Mouse (Mus musculus) adrenal gland, postnatal 25 days (tissue): ENCODE data around the gene Zfp987. TPM values are rescaled to one million over a fixed set of nuclear protein-coding genes. Genes with fewer than 3 reads are reported as not detected.
"Not testable (repeated sequence)": the region's sequence is repeated elsewhere in the genome, so short reads cannot be mapped to it uniquely, and the experiment has no call there.

ENCODE experiments used
- DNase-seq: peaks from one replicate; pipeline ENCODE4 v3.0.0; 2021; ENCODE audit warnings: mixed read lengths
- long read RNA-seq: library from polyadenylated mRNA; stranded (forward); transcript quantifications from one replicate; pipeline ENCODE4 v2.0.0, GENCODE M21; 2021
- total RNA-seq: library from RNA; stranded (reverse); gene quantifications from 2 replicates; pipeline ENCODE4 v1.2.3, GENCODE M21; 2021

Gene Zfp987
- 0.33 TPM in 1 of 2 replicates, not detected in the other for total RNA-seq
- long read RNA-seq, result 0 reads

- not testable (repeated sequence) for DNase-seq
These were observed at the start of gene Zfp987 for GRCm38 (mm10) chr4:146096998-146097397. Zfp987 (plus strand) TSS chr4:146097298.

DNA sequence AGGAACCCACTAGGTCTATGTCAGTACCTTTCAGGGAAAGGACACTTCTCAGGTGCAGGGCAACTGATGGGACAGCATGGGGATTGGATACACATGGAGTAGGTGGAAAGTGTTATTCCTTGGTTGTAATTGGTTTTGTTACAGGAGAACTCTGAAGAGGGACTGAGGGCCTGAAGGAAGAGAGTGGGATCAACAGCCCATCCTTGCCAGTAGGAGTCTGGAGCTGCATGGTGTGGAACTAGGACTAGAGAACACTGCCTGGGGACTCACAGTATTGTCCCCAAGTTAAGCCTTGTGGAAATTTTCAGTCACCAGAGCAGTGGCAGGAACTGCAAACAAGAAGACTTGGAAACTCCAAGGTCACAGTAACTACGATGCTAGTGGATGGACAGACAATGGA is 44.6 kb upstream of the Zfp987 start:
- not testable (repeated sequence) for DNase-seq

DNA sequence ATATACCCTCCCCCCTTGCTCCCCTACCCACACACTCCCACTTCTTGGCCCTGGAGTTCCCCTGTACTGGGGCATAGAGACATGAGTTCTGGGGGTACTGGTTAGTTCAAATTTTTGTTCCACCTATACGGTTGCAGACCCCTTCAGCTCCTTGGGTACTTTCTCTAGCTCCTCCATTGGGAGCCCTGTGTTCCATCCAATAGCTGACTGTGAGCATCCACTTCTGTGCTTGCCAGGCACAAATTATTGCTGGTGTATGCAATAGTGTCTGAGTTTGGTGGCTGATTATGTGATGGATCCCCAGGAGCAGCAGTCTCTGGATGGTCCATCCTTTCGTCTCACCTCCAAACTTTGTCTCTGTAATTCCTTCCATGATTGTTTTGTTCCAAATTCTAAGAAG is 43.7 kb upstream of the Zfp987 start:
- not testable (repeated sequence) for DNase-seq

GRCm38 (mm10) chr4:146055335-146055734 is 41.8 kb upstream of the Zfp987 start:
- DNase-seq, result no peak

DNA sequence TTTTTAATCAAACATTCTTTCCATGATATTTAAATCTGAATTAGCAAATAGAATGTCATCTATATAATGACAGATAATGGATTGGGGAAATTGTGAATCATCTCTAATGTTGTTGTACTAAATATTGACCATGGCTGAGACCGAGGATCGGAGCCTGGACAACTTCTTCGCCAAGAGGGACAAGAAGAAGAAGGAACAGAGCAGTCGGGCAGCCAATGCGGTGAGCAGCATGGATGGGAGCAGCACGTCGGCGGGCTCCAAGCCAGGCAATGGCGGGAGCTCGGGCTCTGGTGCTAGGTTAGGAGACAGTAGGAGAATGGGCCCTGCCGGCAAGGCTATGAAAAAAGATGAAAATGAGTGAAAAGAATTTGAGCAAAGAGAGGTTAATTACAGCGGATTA is 38.5 kb upstream of the Zfp987 start:
- peak; percentile 4 for DNase-seq

GRCm38 (mm10) chr4:146059078-146059477 is 38.0 kb upstream of the Zfp987 start:
- not testable (repeated sequence) for DNase-seq

DNA sequence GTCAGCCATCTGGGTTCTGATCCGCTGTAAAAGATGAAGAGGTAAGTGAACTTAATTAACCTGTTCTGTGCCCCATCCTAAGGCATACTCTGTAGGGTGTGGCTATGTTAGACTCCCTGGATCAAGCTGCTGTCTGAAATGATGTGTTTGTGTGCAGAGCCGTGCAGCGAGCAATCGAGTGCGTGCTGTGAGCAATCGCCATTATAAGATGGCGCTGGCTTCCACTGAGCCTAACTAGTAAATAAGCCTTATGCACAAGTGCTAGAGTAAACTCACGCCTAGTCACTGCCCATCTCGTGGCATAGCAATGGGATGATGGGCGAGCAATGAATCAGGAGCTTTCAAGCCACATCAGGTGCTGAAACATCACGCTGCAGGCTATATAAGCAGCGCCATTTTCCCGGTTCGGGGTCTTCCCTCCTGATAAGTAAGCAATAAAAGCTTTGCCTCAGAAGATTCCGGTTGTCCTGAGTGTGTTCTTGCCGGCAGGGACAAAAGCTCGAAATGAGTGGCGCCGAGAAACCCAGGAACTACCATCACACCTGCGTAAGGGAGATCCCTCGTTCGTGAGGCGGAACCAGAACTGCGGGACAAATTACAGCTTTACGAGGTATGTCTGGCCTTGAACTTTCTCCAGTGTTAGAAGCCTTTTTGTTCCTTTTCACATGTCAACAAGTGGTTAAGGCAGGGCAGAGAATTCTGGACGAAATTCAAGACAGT is 37.0 kb upstream of the Zfp987 start:
- DNase-seq, result peak; percentile 1

DNA sequence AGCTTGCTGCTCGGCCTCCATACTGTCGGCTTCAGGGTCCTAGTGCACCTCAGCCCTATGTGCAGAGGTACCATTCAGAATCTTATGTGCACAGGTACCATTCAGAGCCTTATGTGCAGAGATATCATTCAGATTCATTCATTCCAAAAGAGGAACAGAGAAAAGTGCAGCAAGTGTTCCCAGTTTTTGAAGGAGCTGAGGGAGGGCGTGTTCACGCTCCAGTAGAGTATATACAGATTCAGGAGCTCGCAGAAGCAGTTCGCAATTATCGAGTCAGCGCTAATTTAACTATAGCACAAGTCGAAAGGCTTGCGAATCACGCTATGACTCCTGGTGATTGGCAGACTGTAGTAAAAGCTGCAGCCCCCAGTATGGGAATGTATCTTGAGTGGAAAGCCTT is 36.0 kb upstream of the Zfp987 start:
- DNase-seq, result not testable (repeated sequence)

GRCm38 (mm10) chr4:146062021-146062420 is 35.1 kb upstream of the Zfp987 start:
- DNase-seq, result not testable (repeated sequence)

DNA sequence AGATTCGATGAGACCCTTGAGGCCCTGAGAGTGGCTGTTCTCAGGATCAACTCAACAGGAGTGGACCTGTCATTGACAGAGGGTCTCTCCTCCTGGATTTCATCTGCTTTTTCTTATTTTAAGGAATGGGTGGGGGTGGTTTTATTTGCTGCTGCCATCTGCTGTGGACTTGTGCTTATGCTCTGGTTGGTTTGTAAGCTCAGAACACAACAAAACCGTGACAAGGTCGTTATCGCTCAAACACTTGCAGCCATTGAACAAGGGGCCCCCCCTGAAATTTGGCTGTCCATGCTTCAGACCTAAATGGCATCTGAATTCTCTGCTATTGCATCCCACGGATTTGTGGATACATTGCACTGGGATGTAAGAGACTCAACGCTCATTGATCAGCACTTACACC is 34.1 kb upstream of the Zfp987 start:
- DNase-seq, result not testable (repeated sequence)

GRCm38 (mm10) chr4:146063621-146064020 is 33.5 kb upstream of the Zfp987 start:
- DNase-seq, result peak; percentile 2

DNA sequence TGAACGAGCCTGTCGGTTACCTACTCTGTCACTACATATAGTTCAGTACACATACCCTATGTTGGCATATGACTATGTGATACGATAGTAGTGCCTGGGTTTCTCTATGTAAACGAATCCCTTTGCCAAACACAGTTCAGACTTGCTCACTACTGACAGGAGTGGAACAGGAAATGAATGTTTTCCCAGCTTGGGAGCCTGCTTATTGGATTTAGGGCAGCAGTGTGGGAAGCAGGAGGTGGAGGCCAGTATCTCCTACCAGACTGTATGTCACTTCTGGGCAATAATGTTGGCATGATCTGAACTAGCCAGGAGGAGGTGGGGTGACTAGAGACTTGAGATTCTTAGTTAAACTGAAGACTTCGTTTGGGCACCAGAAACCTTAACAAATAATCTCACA is 32.3 kb upstream of the Zfp987 start:
- not testable (repeated sequence) for DNase-seq

GRCm38 (mm10) chr4:146066932-146067580 is 30.0 kb upstream of the Zfp987 start:
- peak; percentile 2 for DNase-seq

DNA sequence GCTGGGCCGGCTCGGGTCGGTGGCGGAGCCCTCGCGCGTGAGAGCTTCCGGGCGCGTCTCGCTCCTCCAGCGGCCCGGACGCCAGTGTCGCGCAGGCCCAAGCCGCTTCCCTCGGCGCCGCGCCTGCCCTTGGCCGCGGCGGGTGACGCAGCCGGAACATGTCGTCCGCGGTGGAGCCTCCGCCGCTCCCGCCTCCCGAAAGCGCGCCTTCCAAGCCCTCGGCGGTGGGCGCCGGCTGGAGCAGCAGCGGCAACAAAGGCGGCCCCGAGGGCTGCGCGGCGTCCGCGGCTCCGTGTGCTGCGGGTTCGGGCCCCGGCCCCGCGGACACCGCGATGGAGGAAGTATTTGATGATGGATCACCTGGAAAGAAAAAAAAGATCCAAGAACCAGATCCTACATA is 29.5 kb upstream of the Zfp987 start:
- peak; percentile 2 for DNase-seq

- not testable (repeated sequence) for DNase-seq
These were observed 23.8 kb upstream of the Zfp987 start for GRCm38 (mm10) chr4:146073264-146073663.

- DNase-seq, result not testable (repeated sequence)
These were observed 4.3 kb downstream of the Zfp987 start for GRCm38 (mm10) chr4:146101448-146101847.

DNA sequence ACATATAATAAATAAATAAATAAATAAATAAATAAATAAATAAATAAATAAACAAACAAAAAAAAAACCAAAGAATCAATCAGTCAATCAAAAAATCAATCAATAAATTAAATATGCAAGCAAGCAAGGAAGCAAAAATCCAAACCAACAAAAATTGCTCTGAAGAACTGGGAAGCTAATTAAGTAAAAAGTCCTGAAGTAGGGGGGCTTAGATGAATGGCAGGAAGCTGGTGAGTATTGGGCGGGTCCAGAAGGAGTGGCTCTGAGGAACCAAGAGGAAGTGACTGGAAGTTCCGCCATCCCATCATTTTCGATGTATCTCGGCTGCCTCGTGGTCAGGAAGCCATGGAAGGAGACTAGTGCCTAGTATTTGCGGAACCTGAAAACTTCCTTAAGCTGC is 59.4 kb downstream of the Zfp987 start, which contains the start of gene Zfp600:
Zfp600 (plus strand) TSS at position 301 of the 400 bp plus-strand sequence.
- not testable (repeated sequence) for DNase-seq

DNA sequence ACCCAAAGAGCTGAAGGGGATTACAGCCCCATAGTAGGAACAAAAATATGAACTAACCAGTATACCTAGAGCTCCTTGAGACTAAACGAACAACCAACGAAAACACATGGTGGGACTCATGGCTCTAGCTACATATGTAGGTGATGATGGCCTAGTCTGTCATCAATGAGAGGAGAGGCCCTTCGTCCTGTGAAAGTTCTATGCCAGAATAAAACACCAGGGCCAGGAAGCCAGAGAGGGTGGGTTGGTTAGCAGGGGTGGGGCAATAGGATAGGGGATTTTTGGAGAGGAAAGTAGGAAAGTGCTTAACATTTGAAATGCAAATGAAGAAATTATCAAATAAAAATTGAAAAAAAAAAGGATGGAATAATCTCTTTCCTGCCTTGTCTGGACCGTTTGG is 65.8 kb downstream of the Zfp987 start:
- DNase-seq, result not testable (repeated sequence)

GRCm38 (mm10) chr4:146167202-146167832 is 70.2 kb downstream of the Zfp987 start:
- not testable (repeated sequence) for DNase-seq

DNA sequence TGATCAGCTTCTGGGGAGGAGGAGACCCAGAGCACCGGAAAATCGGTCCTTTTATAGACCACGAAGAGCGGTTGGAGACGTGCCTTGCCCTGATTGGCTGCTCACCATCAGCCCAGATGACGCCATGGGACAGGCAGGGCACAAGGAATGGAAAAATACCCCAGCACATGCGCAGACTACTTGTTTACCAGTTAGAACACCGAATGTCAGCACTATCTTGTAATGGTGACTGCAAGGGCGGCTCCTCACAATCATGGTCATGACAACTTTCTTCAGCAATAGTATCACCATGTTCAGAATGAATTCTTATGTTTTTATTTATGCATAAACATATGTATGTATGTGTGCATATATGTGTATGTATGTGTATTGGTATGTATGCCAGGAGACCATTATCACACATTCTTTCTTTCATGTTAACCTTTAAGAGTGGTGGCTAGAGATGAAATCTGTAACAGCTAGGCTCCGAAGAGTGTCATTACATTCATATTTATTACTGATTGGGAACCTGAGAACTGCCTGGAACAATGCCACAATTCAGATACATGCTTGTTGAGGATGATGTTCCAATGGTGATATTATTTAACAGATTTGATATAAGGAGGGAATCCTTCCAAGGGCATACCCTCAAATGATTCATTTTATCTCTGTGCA is 70.9 kb downstream of the Zfp987 start:
- DNase-seq, result not testable (repeated sequence)

GRCm38 (mm10) chr4:146168730-146169215 is 71.7 kb downstream of the Zfp987 start:
- DNase-seq, result not testable (repeated sequence)
